Mouse (Mus musculus) heart, embryonic 13.5 days (tissue): Measurements from ENCODE around the gene Rnf40. TPM values are rescaled to one million over a fixed set of nuclear protein-coding genes. Genes with fewer than 3 reads are reported as not detected.

Source experiments
- ATAC-seq: fragments of 200-750 bp; cut with Nextera tagmentation; 2 replicates; pipeline ENCODE4 v1.8.0; 2017; ENCODE audit warnings: moderate TSS enrichment; ENCODE audit not compliant: insufficient number of reproducible peaks, low FRiP score, low TSS enrichment; ENCODE audit errors: extremely low read depth
- H3K27ac ChIP-seq: fragments of 300-500 bp; sonication (generic); replicated peaks from 2 replicates; pipeline ENCODE4 v1.5.1; 2015; ENCODE audit warnings: moderate library complexity, mild to moderate bottlenecking, inconsistent platforms
- H3K27me3 ChIP-seq: fragments of 300-500 bp; sonication (generic); replicated peaks from 2 replicates; pipeline ENCODE4 v1.6.1; 2015; ENCODE audit warnings: mild to moderate bottlenecking, inconsistent platforms
- H3K36me3 ChIP-seq: fragments of 300-500 bp; sonication (generic); 2 replicates; pipeline ENCODE4 v1.6.1; 2015; ENCODE audit warnings: mild to moderate bottlenecking, inconsistent platforms
- H3K4me1 ChIP-seq: fragments of 300-500 bp; sonication (generic); 2 replicates; pipeline ENCODE4 v1.6.1; 2015; ENCODE audit warnings: inconsistent platforms
- H3K4me2 ChIP-seq: fragments of 300-500 bp; sonication (generic); 2 replicates; pipeline ENCODE4 v1.6.1; 2015; ENCODE audit warnings: inconsistent platforms, mild to moderate bottlenecking, moderate library complexity
- H3K4me3 ChIP-seq: fragments of 300-500 bp; sonication (generic); 2 replicates; pipeline ENCODE4 v1.5.1; 2015; ENCODE audit warnings: moderate library complexity, mild to moderate bottlenecking, inconsistent platforms
- H3K9ac ChIP-seq: fragments of 300-500 bp; sonication (generic); 2 replicates; pipeline ENCODE4 v1.6.1; 2015; ENCODE audit warnings: inconsistent platforms, mild to moderate bottlenecking, moderate library complexity
- H3K9me3 ChIP-seq: fragments of 300-500 bp; sonication (generic); 2 replicates; pipeline ENCODE4 v1.6.1; 2016; ENCODE audit warnings: inconsistent platforms
- WGBS: fragments of 180-500 bp; shearing (Covaris S2); methylation state at CpG from one replicate; pipeline ENCODE4 v1.1.7; 2015; ENCODE audit warnings: mixed read lengths; 5-methylcytosine and 5-hydroxymethylcytosine counted together
- polyA plus RNA-seq: library from polyadenylated mRNA; unstranded; fragments of >200 nt; fragmentation: Nextera tagmentation; extraction: Ambion mirVana; gene quantifications from 2 replicates; pipeline ENCODE4 v1.2.1, GENCODE M21; 2015

The Rnf40 gene
- polyA plus RNA-seq, 1 experiment from 2014 or later = 25.7 TPM

- peak overlapping the region; percentile 68 for H3K4me2 ChIP-seq
- no peak overlapping the region for H3K4me3 ChIP-seq
- peaks cover 15% of the 10 kb centered on the region; the same call in 1 of the 2 replicates for H3K27me3 ChIP-seq
- H3K9me3 ChIP-seq = no peaks in the 10 kb centered on the region
- 0 out of 2 replicates have a peak, but pooled peaks cover 9% of the 10 kb centered on the region for H3K4me1 ChIP-seq
- no peaks in the 10 kb centered on the region for H3K36me3 ChIP-seq
- H3K9ac ChIP-seq = peak overlapping the region; percentile 66; the same call in 1 of the 2 replicates
- WGBS = 65% methylated on average over 2 of the region's 3 CpGs
- no peak for ATAC-seq
- no peak overlapping the region for H3K27ac ChIP-seq
Observed at GRCm38 (mm10) chr7:127651624-127652023, 63.1 kb downstream of the Rnf40 start.

- no peak for ATAC-seq
- WGBS = 13% methylated on average over 18 of the region's 18 CpGs
- no peaks in the 10 kb centered on the region for H3K9me3 ChIP-seq
- no peak overlapping the region for H3K27ac ChIP-seq
- peaks cover 11% of the 10 kb centered on the region; the same call in 1 of the 2 replicates for H3K27me3 ChIP-seq
- H3K4me1 ChIP-seq = 0 out of 2 replicates have a peak, but pooled peaks cover 9% of the 10 kb centered on the region
- H3K4me3 ChIP-seq = peak overlapping the region; percentile 41
- no peaks in the 10 kb centered on the region for H3K36me3 ChIP-seq
- H3K4me2 ChIP-seq = peak overlapping the region; percentile 68
- peak overlapping the region; percentile 66 for H3K9ac ChIP-seq
Observed at GRCm38 (mm10) chr7:127652050-127652449, 63.5 kb downstream of the Rnf40 start.

- Histone ChIP-seq H3K27ac (no peak overlapping the region), H3K4me2 (no peak overlapping the region), H3K9me3 (no peaks in the 10 kb centered on the region), H3K4me3 (no peak overlapping the region), H3K27me3 (peaks cover 10% of the 10 kb centered on the region; the same call in 1 of the 2 replicates), H3K9ac (no peak overlapping the region), H3K4me1 (0 out of 2 replicates have a peak, but pooled peaks cover 9% of the 10 kb centered on the region), H3K36me3 (no peaks in the 10 kb centered on the region)
- no peak for ATAC-seq
- WGBS = 73% methylated on average over 10 of the region's 10 CpGs
Observed at GRCm38 (mm10) chr7:127654318-127654717, 65.8 kb downstream of the Rnf40 start.

Other genes starting within 250 kb of the Rnf40 start
- gene Zfp768, start 243.2 kb upstream of the Rnf40 start, polyA plus RNA-seq = 16.5 and 16.6 TPM in 2 replicates
- 4.7 and 5.3 TPM in 2 replicates for gene Zfp747, start 212.7 kb upstream of the Rnf40 start, polyA plus RNA-seq
- gene 9130019O22Rik, start 201.6 kb upstream of the Rnf40 start, polyA plus RNA-seq = 3.6 TPM in 2 replicates
- 4.3 and 4.9 TPM in 2 replicates for gene E430018J23Rik, start 195.1 kb upstream of the Rnf40 start, polyA plus RNA-seq
- 4.6 and 5.0 TPM in 2 replicates for gene Zfp764, start 181.9 kb upstream of the Rnf40 start, polyA plus RNA-seq
- gene Zfp688, start 166.7 kb upstream of the Rnf40 start, polyA plus RNA-seq = 13.5 and 16.3 TPM in 2 replicates
- gene Zfp689, start 139.6 kb upstream of the Rnf40 start, polyA plus RNA-seq = 5.1 and 5.2 TPM in 2 replicates
- gene Prr14, start 129.2 kb upstream of the Rnf40 start, polyA plus RNA-seq = 27.3 and 27.7 TPM in 2 replicates
- gene Fbrs, start 109.6 kb upstream of the Rnf40 start, polyA plus RNA-seq = 7.3 and 7.7 TPM in 2 replicates
- gene Srcap, start 76.8 kb upstream of the Rnf40 start, polyA plus RNA-seq = 30.9 and 33.1 TPM in 2 replicates
- 9.4 TPM in 2 replicates for gene Gm42715, start 69.2 kb upstream of the Rnf40 start, polyA plus RNA-seq
- gene Tmem265, start 27.4 kb upstream of the Rnf40 start, polyA plus RNA-seq = 0.47 and 3.5 TPM in 2 replicates
- gene Phkg2, start 15.4 kb upstream of the Rnf40 start, polyA plus RNA-seq = 30.2 and 34.3 TPM in 2 replicates
- gene Ccdc189, start 172 bp upstream of the Rnf40 start, polyA plus RNA-seq = 7.8 and 8.4 TPM in 2 replicates
- 8.4 and 9.5 TPM in 2 replicates for gene Zfp629, start 27.0 kb downstream of the Rnf40 start, polyA plus RNA-seq
- gene Bcl7c, start 120.2 kb downstream of the Rnf40 start, polyA plus RNA-seq = 30.7 and 35.8 TPM in 2 replicates
- gene Ctf1, start 124.0 kb downstream of the Rnf40 start, polyA plus RNA-seq = 4.6 TPM in 2 replicates
- gene Ctf2, start 143.4 kb downstream of the Rnf40 start, polyA plus RNA-seq = 0.08 TPM in 1 of 2 replicates, not detected in the other
- 1.8 and 3.0 TPM in 2 replicates for gene Fbxl19, start 155.8 kb downstream of the Rnf40 start, polyA plus RNA-seq
- gene Orai3, start 181.0 kb downstream of the Rnf40 start, polyA plus RNA-seq = 15.8 and 15.9 TPM in 2 replicates
- gene Setd1a, start 187.9 kb downstream of the Rnf40 start, polyA plus RNA-seq = 12.6 and 17.0 TPM in 2 replicates
- gene Gm49388, start 196.8 kb downstream of the Rnf40 start, polyA plus RNA-seq = not detected in 2 replicates
- 19.5 and 21.6 TPM in 2 replicates for gene Hsd3b7, start 211.8 kb downstream of the Rnf40 start, polyA plus RNA-seq
- 39.2 and 48.9 TPM in 2 replicates for gene Stx4a, start 235.5 kb downstream of the Rnf40 start, polyA plus RNA-seq
- 1.1 and 1.7 TPM in 2 replicates for gene Stx1b, start 235.8 kb downstream of the Rnf40 start, polyA plus RNA-seq